Mouse (Mus musculus): ENCODE measurements at regions not wholly inside any gene's neighbourhood (a gene's known extent, or its start where the extent isn't known, plus 50 kb on each side); places are given as distances from the start of the nearest gene placed in this dataset.

DNA sequence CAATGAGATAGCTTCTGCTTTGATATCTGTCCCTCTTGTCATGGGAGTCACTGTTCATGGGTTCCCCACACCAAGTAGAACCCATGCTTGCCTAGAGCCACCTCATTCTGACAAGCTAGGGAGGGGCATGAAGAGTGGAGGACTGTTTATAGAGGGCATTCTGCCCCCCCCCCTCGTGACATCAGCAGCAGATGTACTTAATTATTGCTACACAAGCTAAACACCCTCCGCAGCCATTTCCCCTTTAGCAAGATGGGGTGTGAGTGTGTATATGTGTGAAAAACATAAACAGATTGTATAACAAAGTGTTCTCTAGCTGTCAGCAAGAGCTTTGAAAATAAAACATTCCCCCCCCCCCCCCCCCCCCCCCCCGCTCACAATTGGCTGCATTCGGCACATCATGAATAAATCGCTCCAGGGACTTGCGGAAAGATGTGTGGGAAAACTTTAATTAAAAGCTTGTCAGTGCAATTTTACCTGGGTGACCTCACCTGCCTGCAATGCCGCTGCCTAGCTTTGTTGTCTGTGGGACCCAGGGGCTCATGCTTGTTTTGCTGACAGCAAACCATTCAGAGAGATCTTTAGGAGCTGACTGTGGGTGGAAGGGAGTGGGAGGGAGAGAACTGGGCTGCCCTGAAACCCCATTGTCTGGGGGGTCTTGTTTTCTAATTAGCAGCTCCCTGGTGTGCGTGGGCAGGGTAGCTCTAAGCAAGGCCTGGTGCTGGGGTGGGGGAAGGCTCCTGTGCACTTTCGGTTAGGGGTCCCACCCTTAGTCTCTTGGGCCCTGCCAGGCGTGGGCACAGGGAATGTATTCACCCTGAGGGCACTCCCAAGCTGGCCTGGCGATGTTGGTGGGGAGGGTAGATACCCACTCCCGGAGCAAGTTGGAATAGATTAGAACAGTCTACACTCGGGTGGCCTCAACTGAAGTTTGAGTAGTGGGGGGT is 63.4 kb downstream of the Irx2 start:
- DNase-seq: no peak

DNA sequence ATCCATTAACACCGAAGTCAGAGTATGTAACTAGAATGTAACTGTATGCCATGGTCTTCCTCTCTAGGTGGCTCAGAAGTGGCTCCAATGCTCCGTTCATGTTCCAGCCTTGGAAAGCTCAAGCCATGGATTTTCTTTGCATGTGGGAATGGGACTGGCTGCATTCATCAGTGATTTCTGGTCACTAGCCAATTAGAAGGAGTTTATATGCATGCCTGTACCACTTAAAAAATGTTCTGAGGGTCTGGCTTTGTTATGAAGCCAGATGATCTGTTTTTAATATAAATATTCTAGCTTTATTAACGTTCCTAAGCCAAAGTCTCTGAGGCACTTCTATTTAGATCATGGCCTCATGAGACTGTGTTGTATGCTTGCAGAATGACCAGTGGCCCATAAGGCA is 78.8 kb downstream of the Irx2 start:
- DNase-seq: no peak

DNA sequence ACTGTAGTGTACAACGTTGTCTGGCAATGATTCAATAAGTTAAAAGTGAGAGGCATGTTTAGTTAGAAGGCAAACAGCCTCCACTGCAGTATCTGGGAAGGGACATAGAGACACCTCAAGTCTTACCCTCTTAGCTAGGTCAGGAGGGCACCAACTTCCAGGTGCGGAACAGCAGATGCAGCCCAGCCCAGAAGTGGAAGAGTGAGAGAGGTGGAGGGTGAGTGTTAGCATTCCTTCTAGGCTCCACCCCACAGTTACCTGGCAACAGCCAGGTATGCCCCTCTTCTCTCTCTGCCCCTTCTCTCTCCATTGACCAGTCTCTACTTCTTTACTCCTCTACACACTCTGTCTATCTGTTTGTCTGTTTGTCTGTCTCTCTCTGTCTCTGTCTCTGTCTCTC is 80.1 kb downstream of the Irx2 start:
- DNase-seq: no peak

DNA sequence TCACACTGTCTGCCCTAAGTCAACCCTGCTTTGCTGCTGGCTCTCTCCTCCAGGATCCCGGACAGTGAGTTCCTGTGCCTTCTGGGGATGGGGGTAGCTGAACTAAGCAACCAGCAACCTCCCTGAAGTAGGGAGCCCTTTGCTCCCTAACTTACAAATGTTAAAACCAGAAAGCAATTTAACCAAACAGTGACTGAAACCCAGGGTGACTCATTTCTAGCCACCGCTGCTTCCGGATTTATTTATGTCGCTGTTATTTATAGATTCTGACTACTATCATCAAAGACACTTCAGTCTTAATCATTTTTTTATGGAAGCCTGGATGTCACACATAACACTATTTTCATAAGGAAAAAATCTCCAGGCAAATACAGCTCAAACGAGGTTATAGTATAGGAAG is 81.4 kb downstream of the Irx2 start:
- no peak for DNase-seq

DNA sequence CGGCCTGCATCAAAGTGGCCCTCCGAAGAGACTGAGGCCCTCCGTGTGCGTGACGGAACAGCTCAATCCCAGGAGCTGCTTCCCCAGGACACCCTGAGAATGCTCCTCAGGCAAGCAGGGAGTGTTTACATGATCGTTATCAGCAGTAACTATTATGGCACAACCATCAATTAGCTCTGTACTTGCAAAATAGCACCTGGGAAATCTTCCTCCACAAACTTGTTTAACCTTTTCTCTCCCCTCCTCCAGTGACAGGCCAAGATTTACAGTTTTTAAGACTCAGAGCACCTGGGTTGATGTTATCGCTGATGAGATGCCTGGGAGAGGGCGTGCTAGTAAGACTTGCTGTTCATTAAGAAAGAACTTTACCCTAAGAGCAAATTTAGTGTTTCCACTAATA is 82.5 kb downstream of the Irx2 start:
- DNase-seq: no peak

DNA sequence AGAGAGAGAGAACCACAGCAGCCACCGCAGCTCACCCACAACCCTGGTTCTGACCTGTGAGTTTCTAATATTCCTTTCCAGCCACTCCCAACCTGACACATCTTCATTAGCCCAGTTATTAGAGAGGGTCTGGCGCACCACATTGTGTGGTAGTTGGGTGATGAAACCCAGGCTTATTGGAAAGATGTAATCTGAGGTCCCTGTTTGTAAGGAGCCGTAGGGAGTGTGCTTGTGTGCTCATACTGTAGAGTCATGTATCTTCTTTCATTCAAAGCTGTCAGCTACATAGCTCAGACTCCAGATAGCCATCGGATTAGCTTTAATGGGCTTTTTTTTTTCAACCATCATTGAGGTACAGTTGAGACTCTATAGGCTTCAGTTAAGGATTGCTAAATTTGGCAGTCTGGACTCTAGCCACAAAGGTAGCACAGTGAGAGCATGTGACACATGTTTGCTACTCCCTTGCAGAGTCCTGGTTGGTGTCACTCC is 83.3 kb downstream of the Irx2 start:
- no peak for DNase-seq

DNA sequence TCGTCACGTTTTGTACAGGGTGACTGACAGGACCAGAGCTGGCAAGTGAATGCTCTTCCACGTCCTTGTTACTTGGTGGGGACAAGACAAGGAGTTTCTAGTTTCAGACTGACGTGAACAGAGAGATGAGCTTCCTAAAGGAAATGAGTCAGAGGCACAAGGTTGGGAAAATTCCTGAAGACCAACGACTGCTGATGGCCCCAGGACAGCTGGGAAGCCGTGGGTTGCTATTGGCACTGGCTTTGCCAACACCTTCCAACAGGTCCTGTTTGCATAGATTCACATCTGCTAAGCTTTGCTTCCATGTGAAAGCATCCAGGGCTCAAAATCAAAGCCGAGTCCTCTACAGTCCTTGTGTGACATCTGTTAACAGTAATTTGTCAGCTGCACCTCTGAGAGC is 86.2 kb downstream of the Irx2 start:
- no peak for DNase-seq

DNA sequence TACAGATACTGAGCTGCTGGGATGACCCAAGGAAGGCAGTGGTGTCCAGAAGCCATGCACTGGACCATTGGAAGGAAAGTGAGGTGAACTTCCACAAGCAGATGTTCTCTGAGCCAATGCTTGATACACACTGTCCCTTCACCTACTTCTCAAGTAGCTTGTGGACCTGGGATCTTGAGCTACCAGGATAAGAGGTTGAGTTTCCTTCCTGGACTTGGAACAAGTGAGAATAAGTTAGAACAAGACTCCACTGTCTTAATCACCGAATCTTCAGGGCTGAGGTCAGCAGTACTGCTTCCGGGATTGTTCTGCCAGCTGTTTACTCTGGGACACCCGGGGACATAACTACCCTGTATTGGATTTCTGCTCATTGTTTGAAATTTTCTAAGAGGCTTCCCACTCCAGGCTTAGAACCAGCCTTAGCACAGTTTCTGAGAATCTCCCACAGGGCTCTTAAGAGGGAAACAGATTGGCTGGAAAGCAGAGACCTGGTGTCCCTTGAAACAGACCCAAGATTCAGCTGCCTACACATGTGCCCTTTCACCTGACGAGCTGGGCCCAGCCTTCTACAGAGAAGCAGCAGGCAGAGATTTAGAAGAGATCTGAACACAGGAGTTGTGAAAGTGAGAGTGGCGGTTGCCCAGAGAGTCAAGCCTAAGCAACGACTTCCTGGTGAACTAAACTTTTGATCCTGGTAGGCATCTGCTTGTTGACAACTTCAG is 87.5 kb downstream of the Irx2 start:
- no peak for DNase-seq

DNA sequence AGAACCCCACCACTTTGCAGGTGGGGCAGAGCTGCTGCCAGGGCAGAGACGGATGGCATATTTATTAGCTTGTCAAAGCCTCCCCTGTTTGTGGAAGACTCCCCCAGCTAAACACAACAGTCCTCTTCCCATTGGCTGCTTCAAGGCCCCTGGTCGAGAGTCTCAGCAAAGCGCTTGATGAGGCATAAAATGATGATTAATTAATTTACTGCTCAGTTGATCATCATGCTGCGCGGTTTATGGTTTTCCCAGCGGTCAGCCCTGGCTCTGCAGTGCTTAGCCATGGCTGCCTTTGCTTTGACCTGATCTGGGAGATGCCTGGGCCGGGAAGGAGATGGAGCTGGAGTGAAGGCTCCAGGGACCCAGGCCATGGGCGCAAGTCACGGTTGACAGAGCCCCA is 98.5 kb downstream of the Irx2 start:
- no peak for DNase-seq

DNA sequence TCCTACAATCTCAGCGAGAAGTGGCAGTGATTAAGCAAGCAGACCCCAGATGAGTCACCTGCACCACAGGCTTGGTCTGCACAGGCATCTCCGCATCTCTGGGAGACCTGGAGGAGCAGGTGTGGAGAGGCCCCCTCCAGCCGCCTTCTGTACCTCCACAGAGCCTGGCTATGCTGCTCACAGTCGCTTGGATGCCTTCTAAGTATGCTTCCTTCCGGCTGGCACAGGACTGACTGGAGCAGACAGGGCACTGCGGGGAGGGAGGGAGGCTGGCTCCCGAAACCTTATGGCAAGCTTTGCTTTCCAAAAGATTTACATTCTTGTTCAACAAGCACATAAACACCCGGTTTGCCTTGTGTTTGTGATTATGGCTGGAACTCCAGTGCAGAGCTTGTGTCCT is 107.3 kb downstream of the Irx2 start:
- no peak for DNase-seq

DNA sequence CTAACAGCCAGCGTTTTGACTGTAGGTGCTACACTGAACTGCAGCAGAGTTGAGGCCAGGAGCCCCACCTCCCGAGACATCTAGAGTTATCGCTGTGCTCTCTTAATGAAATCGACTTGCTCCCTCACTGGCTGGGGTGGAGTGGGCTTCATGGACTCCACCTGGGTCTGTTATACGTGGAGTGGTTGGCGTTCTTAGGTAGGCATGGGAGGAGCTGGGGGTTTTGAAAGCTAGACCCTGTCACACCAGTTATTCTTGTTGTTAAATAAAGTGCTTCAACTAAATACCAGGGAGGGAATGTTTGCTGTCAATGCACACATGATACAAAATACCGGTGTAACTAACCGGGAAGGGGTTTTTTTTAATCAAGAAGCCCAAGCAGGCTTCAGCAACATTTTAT is 108.4 kb downstream of the Irx2 start:
- no peak for DNase-seq

DNA sequence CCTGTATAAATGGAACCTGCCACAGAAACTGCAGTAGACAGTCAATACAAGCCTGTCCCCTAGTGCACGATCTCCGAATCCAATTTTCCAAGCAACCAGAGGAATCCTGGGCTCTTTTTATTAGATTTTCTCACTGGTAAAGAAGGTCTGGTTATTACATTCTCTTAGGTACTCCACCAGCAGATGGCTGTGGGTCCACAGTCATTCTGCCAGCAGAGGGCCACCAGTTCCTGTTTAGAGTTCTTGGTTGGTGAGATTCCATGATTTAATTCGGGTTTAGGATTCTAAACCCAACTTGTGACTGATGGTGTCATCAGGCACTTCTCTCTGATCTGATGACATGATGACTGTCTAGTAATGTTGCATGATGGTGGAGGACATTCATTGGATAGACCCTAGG is 118.6 kb downstream of the Irx2 start:
- no peak for DNase-seq

DNA sequence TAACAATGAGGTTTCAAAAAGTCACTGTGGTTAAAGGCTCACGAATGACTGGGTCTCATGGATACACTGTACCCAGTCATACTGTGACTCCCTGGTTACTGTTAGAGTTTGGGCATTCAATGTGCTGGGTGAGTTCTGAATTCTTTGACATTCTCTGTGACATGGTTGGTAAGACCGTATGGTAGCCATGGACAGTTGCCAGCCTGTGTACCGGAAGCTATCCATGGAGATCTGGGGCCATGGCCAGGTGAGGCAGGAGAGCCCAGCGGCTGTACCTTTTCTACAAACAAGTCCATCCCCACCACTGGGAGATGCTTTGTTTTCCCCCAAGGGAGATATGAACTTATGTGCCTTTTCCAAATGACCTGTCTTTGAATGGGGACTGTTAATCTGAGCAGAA is 126.4 kb downstream of the Irx2 start:
- DNase-seq: no peak

DNA sequence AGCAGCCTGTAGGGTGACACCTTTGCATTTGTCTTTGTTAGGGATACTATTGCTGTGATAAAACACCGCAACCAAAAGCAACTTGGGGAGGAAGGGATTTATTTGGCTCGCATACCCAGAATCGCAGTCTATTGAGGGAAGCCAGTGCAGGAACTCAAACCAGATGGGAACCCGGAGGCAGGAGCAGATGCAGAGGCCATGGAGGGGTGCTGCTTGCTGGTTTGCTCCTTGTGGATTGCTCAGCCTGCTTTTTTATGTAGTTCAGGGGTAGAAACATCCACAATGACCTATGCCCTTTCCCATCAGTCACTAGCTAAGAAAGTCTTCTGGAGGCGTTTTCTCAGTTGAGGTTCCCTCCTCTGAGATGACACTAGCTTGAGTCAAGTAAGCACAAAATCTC is 133.9 kb downstream of the Irx2 start:
- DNase-seq: no peak

DNA sequence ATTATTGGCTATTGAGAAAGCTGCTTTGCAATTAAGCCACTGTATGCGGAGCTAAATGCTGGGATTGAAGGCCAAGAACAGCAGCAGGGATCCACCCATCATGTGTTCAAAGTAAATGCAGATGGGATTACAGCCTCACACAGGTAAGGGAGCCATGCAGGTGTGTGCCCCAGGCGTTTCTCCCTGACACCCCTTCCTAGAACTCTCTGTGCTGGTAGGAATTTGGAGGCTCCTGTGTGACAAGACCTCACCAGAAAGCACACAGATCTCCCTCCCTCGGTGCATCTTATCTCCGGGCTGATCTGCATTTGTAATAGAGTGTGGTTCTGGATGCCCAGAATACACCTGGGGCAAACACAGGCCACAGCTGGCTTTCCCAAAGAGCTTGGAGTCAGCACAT is 134.7 kb downstream of the Irx2 start:
- DNase-seq: no peak

DNA sequence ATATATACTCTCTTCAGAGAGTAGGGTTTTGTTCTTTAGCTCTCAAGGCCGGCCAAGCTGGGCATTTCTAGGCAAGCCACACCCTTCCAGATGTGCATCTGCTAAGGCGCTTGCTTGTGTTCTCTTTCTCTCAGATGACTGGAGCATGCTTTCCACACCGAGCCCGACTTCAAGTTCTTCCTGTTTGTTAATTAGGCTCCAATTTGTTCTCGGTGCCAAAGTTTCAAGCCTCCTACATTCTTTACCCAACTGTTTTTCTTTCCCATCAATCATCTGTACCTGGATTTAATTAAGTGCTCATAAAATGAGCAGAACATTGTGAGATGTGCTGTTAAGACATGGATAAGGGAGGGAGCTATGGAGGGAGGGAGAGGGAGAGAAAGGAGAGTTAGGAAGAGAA is 138.7 kb downstream of the Irx2 start:
- no peak for DNase-seq

DNA sequence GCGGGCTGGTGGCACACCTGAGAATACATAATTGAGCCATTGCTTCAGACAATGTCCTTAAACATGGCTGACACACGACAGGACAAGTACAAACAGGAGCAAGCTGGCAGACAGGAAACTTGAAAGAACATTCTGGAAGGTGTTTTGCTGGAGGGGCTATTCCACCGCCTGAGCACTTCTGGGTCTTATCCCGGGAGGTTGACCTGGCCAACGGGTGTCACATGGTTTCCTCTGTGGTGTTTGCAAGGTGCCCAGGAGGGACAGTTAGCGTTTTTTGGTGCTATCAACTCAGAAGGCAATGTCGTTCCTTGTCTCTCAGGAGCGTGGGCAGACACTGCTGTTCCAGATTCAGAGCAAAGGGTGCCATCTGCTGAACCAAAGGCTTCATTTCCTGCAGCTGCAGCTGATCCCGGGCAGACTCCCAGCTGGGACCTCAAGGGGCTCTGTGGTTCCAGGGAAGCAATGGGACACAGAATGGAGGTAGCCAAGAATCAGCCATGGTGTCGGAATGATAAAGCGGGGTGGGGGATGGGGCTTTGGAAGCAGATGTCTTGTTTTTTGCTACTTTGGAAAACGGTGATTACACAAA is 140.5 kb downstream of the Irx2 start:
- peak; percentile 34 for DNase-seq

DNA sequence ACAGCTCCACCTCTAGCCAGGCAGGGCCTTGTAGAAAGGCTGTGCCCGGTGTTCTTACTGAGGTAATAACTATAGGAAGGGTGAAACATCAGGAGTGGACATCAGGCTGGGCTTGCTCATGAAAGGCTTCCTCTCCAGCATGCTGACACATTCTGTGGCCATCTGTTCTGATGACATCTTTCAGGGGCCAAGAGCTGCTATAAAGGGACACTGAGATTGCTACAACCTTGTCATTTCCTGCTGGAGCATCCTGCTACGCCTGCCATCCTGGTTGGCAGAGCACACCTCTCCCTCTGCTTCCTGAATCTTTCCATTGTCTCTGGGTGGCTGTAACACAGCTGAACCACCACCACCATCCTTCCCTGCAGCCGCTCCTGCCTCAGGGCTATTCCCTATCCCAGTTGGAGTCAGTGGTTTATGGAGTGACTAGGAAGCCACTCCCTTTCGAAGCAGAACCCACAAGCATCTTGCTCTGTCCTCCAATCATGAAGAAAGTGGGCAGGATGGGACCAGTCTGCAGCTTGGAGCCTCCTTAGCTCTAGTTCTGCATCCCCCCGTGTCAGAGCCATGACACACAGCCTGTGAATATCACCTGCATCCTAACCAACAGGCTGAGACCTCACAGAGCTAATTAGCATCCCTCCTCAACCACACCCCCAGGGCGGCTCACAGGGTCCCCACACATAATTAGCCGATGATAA is 154.6 kb downstream of the Irx2 start:
- DNase-seq: no peak

DNA sequence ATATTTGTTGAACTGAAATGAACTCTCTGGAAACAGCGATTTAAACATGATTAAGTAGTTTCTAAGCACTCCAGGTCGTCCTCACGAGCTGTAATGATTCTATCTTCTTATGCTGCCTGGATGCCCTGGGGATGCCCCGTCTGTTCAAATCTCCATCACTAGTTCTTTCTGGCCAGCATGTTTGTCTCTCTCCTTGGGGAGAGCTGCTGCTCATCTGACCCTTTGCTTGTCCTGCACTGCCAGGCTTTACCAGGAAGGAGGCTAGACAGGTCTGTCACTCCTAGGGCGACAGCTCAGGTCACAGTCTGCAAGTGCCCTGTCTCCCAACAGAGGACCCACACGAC is 155.1 kb downstream of the Irx2 start:
- no peak for DNase-seq

DNA sequence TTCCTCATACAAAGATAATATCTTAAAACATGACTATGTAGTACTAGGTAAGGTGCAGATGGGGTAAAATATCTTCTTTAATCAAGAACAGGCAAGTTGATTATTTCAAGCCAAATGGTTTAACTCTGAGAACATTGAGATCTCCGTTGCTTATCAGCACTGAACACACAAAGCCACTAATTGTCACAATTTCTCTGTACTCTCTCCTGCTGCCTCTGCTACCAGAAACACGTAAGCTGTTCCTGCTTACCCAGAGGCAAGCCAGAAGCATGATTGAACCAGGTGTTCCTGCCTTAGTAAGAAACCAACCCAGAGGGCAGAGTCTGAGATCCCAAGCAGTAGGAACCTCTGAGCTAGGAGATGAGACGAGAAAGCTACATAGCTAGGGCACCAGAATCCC is 164.1 kb downstream of the Irx2 start:
- DNase-seq: no peak

DNA sequence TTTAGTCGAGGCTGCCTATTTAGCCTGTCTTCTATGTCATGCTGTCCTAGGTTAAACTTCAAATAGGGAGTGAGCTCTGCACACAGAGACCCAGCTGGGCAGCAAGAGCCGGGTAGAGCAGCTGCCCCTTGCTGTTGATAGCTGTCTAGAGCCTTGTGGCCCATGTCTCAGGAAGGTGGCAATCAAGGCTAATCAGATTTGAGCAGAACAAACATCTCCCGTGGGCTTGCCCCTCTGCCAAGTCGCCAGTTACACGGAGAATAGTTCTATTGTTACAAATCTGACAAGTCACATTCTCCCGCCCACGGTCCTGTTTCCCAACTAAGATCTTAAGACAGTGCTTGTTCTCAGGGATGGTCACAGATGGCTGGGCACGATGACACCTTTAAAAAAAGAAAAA is 171.4 kb downstream of the Irx2 start:
- no peak for DNase-seq

DNA sequence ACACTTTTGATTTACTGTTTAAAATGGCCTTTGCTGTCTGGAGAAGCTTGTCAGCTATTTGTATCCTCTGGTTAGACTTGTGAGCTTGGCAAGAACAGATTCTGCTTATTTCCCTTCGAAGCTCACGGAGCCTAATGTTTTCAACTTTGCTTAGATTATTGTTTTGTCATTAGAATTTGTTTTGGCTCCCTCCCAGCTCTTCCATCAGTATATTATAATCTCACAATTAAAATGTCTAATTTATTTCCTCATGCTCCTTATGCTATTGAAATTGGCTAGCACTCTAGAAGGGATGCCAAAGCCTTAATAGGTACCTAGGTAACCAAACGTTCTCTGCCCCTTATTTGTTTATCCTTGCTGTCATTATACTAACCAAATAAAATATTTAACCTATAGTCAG is 171.9 kb downstream of the Irx2 start:
- DNase-seq: no peak

DNA sequence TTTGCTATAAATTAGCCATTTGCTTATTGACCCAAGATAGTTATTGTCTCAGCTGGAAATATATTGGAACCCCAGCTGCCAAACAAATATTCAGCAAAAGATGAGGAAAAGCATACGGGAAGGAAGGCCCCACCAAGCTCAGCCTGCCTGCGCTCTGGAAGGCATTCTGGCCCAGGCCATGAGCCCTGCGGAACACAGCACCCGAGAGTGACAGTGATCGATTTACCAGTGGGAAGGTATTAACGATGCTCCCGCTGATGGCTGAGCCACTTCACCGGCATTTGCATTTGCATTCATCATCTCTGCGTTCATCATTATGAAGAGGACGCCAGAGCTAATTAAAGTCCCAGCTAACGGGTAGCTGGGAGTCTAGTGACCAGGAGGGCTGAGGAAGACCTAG is 174.8 kb downstream of the Irx2 start:
- no peak for DNase-seq

Measured in gastrocnemius, postnatal 10 days (tissue).